Mouse (Mus musculus): ENCODE data around the gene Atxn7l1.

DNA sequence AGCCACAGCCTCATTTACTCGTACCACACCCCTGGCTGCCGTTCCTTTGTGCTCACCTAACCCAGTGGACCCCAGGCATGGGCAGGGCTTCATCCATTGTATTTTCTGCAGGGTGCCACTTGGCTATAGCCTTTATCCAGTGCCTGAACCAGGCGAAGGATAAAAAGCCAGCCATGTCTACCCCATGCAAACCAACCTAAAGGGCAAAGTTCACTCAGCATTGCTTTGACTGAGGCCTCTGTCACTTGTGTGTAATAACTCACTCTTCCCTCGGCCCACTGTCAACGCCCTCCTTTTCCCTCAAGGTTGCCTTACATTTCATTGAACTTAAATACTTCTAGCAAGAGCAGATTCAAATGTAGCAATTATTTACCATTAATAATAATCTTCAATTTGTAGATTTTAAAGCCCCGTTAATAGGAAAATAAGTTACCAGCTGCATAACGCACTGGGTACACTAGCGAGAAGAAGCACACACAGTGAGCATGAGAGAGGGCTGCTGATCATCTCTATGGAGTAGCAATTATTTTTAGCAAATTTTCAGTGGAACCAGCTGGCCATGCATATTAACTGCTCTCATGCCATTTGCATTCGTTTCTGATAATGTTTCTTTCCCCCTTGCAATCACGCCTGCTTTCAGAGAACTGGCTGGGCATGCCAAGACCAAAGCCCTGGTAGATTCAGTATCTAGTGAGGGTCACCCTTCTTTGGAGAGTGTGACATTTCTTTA, 40.9 kb upstream of the Atxn7l1 start:
- TF ChIP-seq MAX (IDR thresholded peaks at IDR 0.05; ENCODE audit: low read depth) (no peak), POLR2A (IDR thresholded peaks at IDR 0.05; ENCODE audit: insufficient read length, low read depth) (no peak), USF1 (IDR thresholded peaks at IDR 0.05; ENCODE audit: low read depth) (no peak), TCF12 (IDR thresholded peaks at IDR 0.05; ENCODE audit: insufficient read depth, poor library complexity, severe bottlenecking) (no peak), POLR2AphosphoS2 (IDR thresholded peaks at IDR 0.05; ENCODE audit: insufficient read length, low read depth) (no peak)

All from myocyte (in vitro differentiated cells).